Comparison of ENCODE assay signal across 19 mouse cellular contexts in the genomic region with DNA sequence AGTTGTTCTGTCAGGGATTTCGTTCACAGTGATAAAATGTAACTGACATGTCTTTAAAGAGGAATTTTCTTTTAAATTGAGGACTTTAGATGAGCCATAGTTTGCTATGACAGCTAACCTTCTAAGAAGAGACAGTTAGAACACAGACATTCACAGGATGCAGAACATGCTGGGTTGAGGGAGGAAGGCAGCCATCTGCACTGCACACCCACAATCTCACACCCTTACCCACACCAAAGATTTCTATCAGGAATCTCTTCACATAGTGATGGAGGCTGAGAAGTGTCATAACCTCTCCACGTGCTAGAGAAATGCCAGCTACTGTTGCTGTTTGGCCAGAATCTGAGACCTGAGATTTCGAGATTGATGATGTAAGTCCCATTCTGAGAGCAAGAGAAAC.
DNase-seq lines count a peak whose midpoint lies in the region; ATAC-seq lines count a peak whose summit lies in the region.
"Had no signal": no experiment of that assay in that cellular context is flagged by ENCODE, and none has a peak within 500 bp of the region (broad histone marks: within the 10 kb centered on the region; RNA-seq: fewer than 3 reads in every experiment).

No protein-coding gene starts in this region.

- DNase-seq in frontal cortex, postnatal 25 days (ENCODE audit: low spot score in 2 of 2): no peak
- DNase-seq in right cerebral cortex, adult 18-20 months: peak; percentile 37
- DNase-seq in right cerebral cortex, postnatal 25 days: no peak
- peak; percentile 42 for DNase-seq in telencephalon, adult 2 months (ENCODE audit: low read depth, low spot score)
- DNase-seq in heart, postnatal 36 days: no peak
- DNase-seq in kidney, postnatal 25 days: no peak
- DNase-seq: adrenal gland, adult 2 months; adrenal gland, postnatal 10 days; adrenal gland, postnatal 25 days; B cell, adult 2 months; cerebellum, adult 11-12 months; cerebellum, adult 2 months; cerebellum, adult 9-10 months; cerebellum, postnatal 10 days; cerebellum, postnatal 25 days had no signal

- peak; percentile 51; the same call in 1 of the 2 replicates for ATAC-seq in frontal cortex, adult (ENCODE audit: low TSS enrichment)
- peak; percentile 33; the same call in 1 of the 2 replicates for ATAC-seq in megakaryocyte, adult 5-6 weeks (ENCODE audit: poor library complexity, severe bottlenecking)
- ATAC-seq: forebrain, embryonic 13.5 days; forebrain, embryonic 15.5 days had no signal

- intact Hi-C loops in heart, postnatal 36 days (cut with DNase I): no loop called here

Comparison
In these comparisons a context has a peak if more than half of its experiments do, and no peak if none do; other contexts are left out.
1. DNase-seq: peak in right cerebral cortex, adult 18-20 months (single experiment) and telencephalon, adult 2 months (single experiment); none in frontal cortex, postnatal 25 days (0 of 2), right cerebral cortex, postnatal 25 days (single experiment), heart, postnatal 36 days (0 of 2) and kidney, postnatal 25 days (0 of 2).